Mouse (Mus musculus) CH12.LX (cell line): Measurements from ENCODE around the gene Fat3. TPM values are rescaled to one million over a fixed set of nuclear protein-coding genes. Genes with fewer than 3 reads are reported as not detected.

Experiments
- DNase-seq: peaks from one replicate; pipeline ENCODE4 v3.0.0-alpha.2; 2013; ENCODE audit errors: extremely low read depth
- H3K27ac ChIP-seq: 2 replicates; pipeline ENCODE4 v1.5.1; 2012; ENCODE audit warnings: low read depth, mild to moderate bottlenecking, control low read depth, moderate library complexity; ENCODE audit not compliant: insufficient read depth
- H3K27me3 ChIP-seq: replicated peaks from 2 replicates; pipeline ENCODE3; 2012; ENCODE audit warnings: inconsistent platforms
- H3K36me3 ChIP-seq, 2 experiments: replicated peaks in 1 of 2; 2 replicates each; pipeline versions ENCODE3 to v1.6.1; 2012; ENCODE audit warnings: inconsistent platforms in 1 of 2, low read length in 1 of 2, mild to moderate bottlenecking in 1 of 2, mixed read lengths in 1 of 2, moderate library complexity in 1 of 2; ENCODE audit not compliant: control insufficient read depth in 1 of 2, insufficient read depth in 1 of 2
- H3K4me1 ChIP-seq, 2 experiments: 2 replicates each; pipeline ENCODE4 v1.6.1; 2012; ENCODE audit warnings: inconsistent platforms in 1 of 2, moderate library complexity in 1 of 2; ENCODE audit not compliant: insufficient read depth in 2 of 2, control insufficient read depth in 1 of 2
- H3K4me2 ChIP-seq: 2 replicates; pipeline ENCODE4 v1.6.1; 2012; ENCODE audit warnings: low read depth, mild to moderate bottlenecking, control low read depth; ENCODE audit not compliant: poor library complexity, insufficient read depth, severe bottlenecking
- H3K4me3 ChIP-seq, 3 experiments: fragments of 150-350 bp in 1 of 3; sonication (generic) in 1 of 3; replicated peaks in 1 of 3; 2 replicates each; pipeline versions ENCODE3 to v1.5.1; 2011 to 2012; ENCODE audit warnings: low read depth in 2 of 3, low read length in 2 of 3, mild to moderate bottlenecking in 2 of 3, moderate library complexity in 2 of 3, control low read depth in 1 of 3, improper control_type of control experiment in 1 of 3, inconsistent platforms in 1 of 3, mixed read lengths in 1 of 3; ENCODE audit not compliant: poor library complexity in 1 of 3
- H3K79me2 ChIP-seq: replicated peaks from 2 replicates; pipeline ENCODE4 v1.6.1; 2012; ENCODE audit warnings: mild to moderate bottlenecking, moderate library complexity; ENCODE audit not compliant: control insufficient read depth, poor library complexity, insufficient read depth, severe bottlenecking; ENCODE audit errors: extremely low read depth
- H3K9ac ChIP-seq: 2 replicates; pipeline ENCODE4 v1.6.1; 2012; ENCODE audit warnings: low read depth, mild to moderate bottlenecking, control low read depth, moderate library complexity; ENCODE audit not compliant: insufficient read depth
- H3K9me3 ChIP-seq: replicated peaks from 2 replicates; pipeline ENCODE3; 2012; ENCODE audit warnings: low read length, inconsistent platforms, mixed read lengths
- BHLHE40 ChIP-seq: IDR thresholded peaks from 2 replicates; pipeline ENCODE4 v1.6.1; 2011; ENCODE audit warnings: mild to moderate bottlenecking, low read depth, low read length, improper control_type of control experiment
- E2F4 ChIP-seq: IDR thresholded peaks from 2 replicates; pipeline ENCODE4 v1.6.1; 2011; ENCODE audit warnings: low read depth, low read length, improper control_type of control experiment; ENCODE audit not compliant: insufficient replicate concordance
- EP300 ChIP-seq: IDR thresholded peaks from 2 replicates; pipeline ENCODE4 v1.6.1; 2011; ENCODE audit warnings: low read length, improper control_type of control experiment
- ETS1 ChIP-seq: conservative IDR thresholded peaks from 2 replicates; pipeline ENCODE4 v1.6.1; 2012; ENCODE audit warnings: low read depth, mild to moderate bottlenecking, inconsistent platforms, low read length, improper control_type of control experiment, moderate library complexity
- GABPA ChIP-seq: IDR thresholded peaks from 2 replicates; pipeline ENCODE4 v1.6.1; 2012; ENCODE audit warnings: low read depth, low read length, improper control_type of control experiment, inconsistent platforms; ENCODE audit not compliant: insufficient replicate concordance
- HCFC1 ChIP-seq: IDR thresholded peaks from 2 replicates; pipeline ENCODE4 v1.6.1; 2012; ENCODE audit warnings: low read depth, mild to moderate bottlenecking, inconsistent platforms, low read length, improper control_type of control experiment
- JUN ChIP-seq: IDR thresholded peaks from 2 replicates; pipeline ENCODE4 v1.6.1; 2011; ENCODE audit warnings: low read depth, mild to moderate bottlenecking, low read length, improper control_type of control experiment, moderate library complexity; ENCODE audit not compliant: insufficient read depth
- JUND ChIP-seq: conservative IDR thresholded peaks from 2 replicates; pipeline ENCODE4 v1.6.1; 2011; ENCODE audit warnings: low read depth, low read length, improper control_type of control experiment
- KAT2A ChIP-seq: IDR thresholded peaks from 2 replicates; pipeline ENCODE4 v1.6.1; 2012; ENCODE audit warnings: low read length, improper control_type of control experiment, inconsistent platforms; ENCODE audit not compliant: insufficient replicate concordance
- MAX ChIP-seq: IDR thresholded peaks from 2 replicates; pipeline ENCODE4 v1.6.1; 2011; ENCODE audit warnings: low read length, improper control_type of control experiment
- MEF2A ChIP-seq: IDR thresholded peaks from 2 replicates; pipeline ENCODE4 v1.6.1; 2014; ENCODE audit warnings: low read depth, mild to moderate bottlenecking, inconsistent platforms, low read length, improper control_type of control experiment, borderline replicate concordance
- MXI1 ChIP-seq: IDR thresholded peaks from 2 replicates; pipeline ENCODE4 v1.6.1; 2011; ENCODE audit warnings: mild to moderate bottlenecking, low read depth, low read length, improper control_type of control experiment
- NELFE ChIP-seq: IDR thresholded peaks from 2 replicates; pipeline ENCODE4 v1.6.1; 2011; ENCODE audit warnings: low read depth, low read length, improper control_type of control experiment
- PAX5 ChIP-seq: IDR thresholded peaks from 2 replicates; pipeline ENCODE4 v1.6.1; 2012; ENCODE audit warnings: low read length, inconsistent platforms, mixed read lengths
- POLR2A ChIP-seq: IDR thresholded peaks from 2 replicates; pipeline ENCODE4 v1.6.1; 2011; ENCODE audit warnings: low read depth, mild to moderate bottlenecking, improper control_type of control experiment, low read length
- POLR2AphosphoS2 ChIP-seq: IDR thresholded peaks from 2 replicates; pipeline ENCODE4 v1.6.1; 2011; ENCODE audit warnings: low read depth, low read length, improper control_type of control experiment
- RAD21 ChIP-seq: IDR thresholded peaks from 2 replicates; pipeline ENCODE4 v1.6.1; 2011; ENCODE audit warnings: low read depth, mild to moderate bottlenecking, low read length, improper control_type of control experiment, moderate library complexity
- SIN3A ChIP-seq: IDR thresholded peaks from 2 replicates; pipeline ENCODE4 v1.6.1; 2012; ENCODE audit warnings: low read length, improper control_type of control experiment, inconsistent platforms
- TBP ChIP-seq: conservative IDR thresholded peaks from 2 replicates; pipeline ENCODE4 v1.6.1; 2011; ENCODE audit warnings: low read depth, low read length, improper control_type of control experiment
- TCF12 ChIP-seq: IDR thresholded peaks from 2 replicates; pipeline ENCODE4 v1.6.1; 2014; ENCODE audit warnings: low read depth, mild to moderate bottlenecking, inconsistent platforms, low read length, improper control_type of control experiment
- UBTF ChIP-seq: IDR thresholded peaks from 2 replicates; pipeline ENCODE4 v1.6.1; 2012; ENCODE audit warnings: low read depth, mild to moderate bottlenecking, inconsistent platforms, low read length, improper control_type of control experiment, moderate library complexity
- USF1 ChIP-seq: IDR thresholded peaks from 2 replicates; pipeline ENCODE4 v1.6.1; 2014; ENCODE audit warnings: low read depth, mild to moderate bottlenecking, inconsistent platforms, low read length, improper control_type of control experiment
- ZKSCAN1 ChIP-seq: IDR thresholded peaks from 2 replicates; pipeline ENCODE4 v1.6.1; 2012; ENCODE audit warnings: low read depth, inconsistent platforms, low read length, improper control_type of control experiment, borderline replicate concordance
- dilution Hi-C: fragments of 300-500 bp; cut with MboI; formaldehyde crosslinking; loops from 2 replicates; pipeline ENCODE4 v1.14.3; 2020; ENCODE audit warnings: low sequenced_read_pairs; ENCODE audit not compliant: extremely low pct_unique_long_range_greater_than_20kb, extremely low pct_ligation_motif_present
- in situ Hi-C: fragments of 300-500 bp; cut with MboI; formaldehyde crosslinking; loops from 3 replicates; pipeline ENCODE4 v1.14.3; 2019; ENCODE audit warnings: low sequenced_read_pairs, low pct_ligation_motif_present, low pct_unique_long_range_greater_than_20kb, mixed read lengths
- polyA plus RNA-seq: library from polyadenylated mRNA; unstranded; fragments of >175 nt; gene quantifications from 2 replicates; pipeline ENCODE4 v1.2.1, GENCODE M21; 2012; ENCODE audit warnings: low read depth; ENCODE audit not compliant: insufficient read length
- total RNA-seq, 2 experiments: library from RNA; depleted of rRNA; stranded (reverse); fragments of 300-350 nt in 1 of 2; fragments of >200 nt in 1 of 2; gene quantifications; 2 replicates each; pipeline ENCODE4 v1.2.3; 2012 to 2014

Fat3 gene
- total and polyA plus RNA-seq, 3 experiments, result 0.03 to 0.07 TPM; not detected in 1

- H3K9me3 ChIP-seq, result no peaks in the 10 kb centered on the region
- no peaks in the 10 kb centered on the region for H3K27me3 ChIP-seq
- no peak overlapping the region for H3K27ac ChIP-seq
- H3K79me2 ChIP-seq, result no peaks in the 10 kb centered on the region
- no peak overlapping the region for H3K9ac ChIP-seq
- DNase-seq, result no peak
- TF ChIP-seq POLR2AphosphoS2 (no peak), NELFE (no peak), JUND (no peak), MEF2A (no peak), USF1 (no peak), UBTF (no peak), GABPA (no peak), SIN3A (no peak), BHLHE40 (no peak), EP300 (no peak), POLR2A (no peak), MXI1 (no peak), KAT2A (no peak), HCFC1 (no peak), TCF12 (no peak), ZKSCAN1 (no peak), PAX5 (no peak), JUN (no peak), RAD21 (no peak), MAX (no peak)
- dilution Hi-C loops (no loop called here), in situ Hi-C loops (no loop called here)
- H3K4me3 ChIP-seq, result no peak overlapping the region
- H3K4me2 ChIP-seq, result no peak overlapping the region
- no peaks in the 10 kb centered on the region for H3K4me1 ChIP-seq
- H3K36me3 ChIP-seq, result no peaks in the 10 kb centered on the region
Measured at GRCm38 (mm10) chr9:15953585-15954337, 547.3 kb downstream of the Fat3 start.

- H3K79me2 ChIP-seq, result no peaks in the 10 kb centered on the region
- no peaks in the 10 kb centered on the region for H3K36me3 ChIP-seq
- no peak overlapping the region for H3K9ac ChIP-seq
- no peaks in the 10 kb centered on the region for H3K27me3 ChIP-seq
- no peaks in the 10 kb centered on the region for H3K9me3 ChIP-seq
- no peak overlapping the region for H3K4me3 ChIP-seq
- in situ Hi-C loops, result no loop called here
- no peak overlapping the region for H3K4me2 ChIP-seq
- H3K4me1 ChIP-seq, result no peaks in the 10 kb centered on the region
- TF ChIP-seq EP300 (no peak), POLR2AphosphoS2 (no peak), E2F4 (no peak), JUND (no peak), TBP (no peak), ETS1 (no peak)
- no peak for DNase-seq
- dilution Hi-C loops, result no loop called here
- H3K27ac ChIP-seq, result no peak overlapping the region
Measured at GRCm38 (mm10) chr9:15948086-15948485, 553.0 kb downstream of the Fat3 start.
